Mouse (Mus musculus) large intestine, adult 2 months (tissue): ENCODE data around the gene Mcoln2. TPM values are rescaled to one million over a fixed set of nuclear protein-coding genes. Genes with fewer than 3 reads are reported as not detected.

Source experiments
- DNase-seq: peaks from one replicate; pipeline ENCODE4 v3.0.0-alpha.2; 2012; ENCODE audit warnings: low read depth, low spot score
- WGBS: fragments of 180-500 bp; shearing (Covaris S2); methylation state at CpG from one replicate; pipeline ENCODE4 v1.1.7; 2018; 5-methylcytosine and 5-hydroxymethylcytosine counted together
- polyA plus RNA-seq: library from polyadenylated mRNA; depleted of rRNA; stranded (reverse); fragments of >200 nt; gene quantifications from 2 replicates; pipeline ENCODE4 v1.2.3, GENCODE M21; 2012; rRNA removed

The Mcoln2 gene
- polyA plus RNA-seq, 1 experiment, result 9.2 TPM

- WGBS, result 81% methylated on average over 2 of the region's 2 CpGs
- DNase-seq, result no peak
These were observed 62.3 kb downstream of the Mcoln2 start for GRCm38 (mm10) chr3:146211964-146212363.

GRCm38 (mm10) chr3:146213336-146213735, 63.7 kb downstream of the Mcoln2 start:
- no peak for DNase-seq
- 32% methylated on average over 5 of the region's 5 CpGs for WGBS

- DNase-seq, result no peak
- WGBS, result 81% methylated on average over 3 of the region's 3 CpGs
These were observed 66.9 kb downstream of the Mcoln2 start for GRCm38 (mm10) chr3:146216561-146216960.

GRCm38 (mm10) chr3:146220776-146221486, 71.3 kb downstream of the Mcoln2 start, which contains the start of gene Lpar3:
Gene Lpar3 (plus strand): TSS chr3:146220963.
- no peak for DNase-seq
- 2% methylated on average over 73 of the region's 73 CpGs for WGBS

GRCm38 (mm10) chr3:146224271-146224670, 74.6 kb downstream of the Mcoln2 start:
- no peak for DNase-seq
- WGBS, result 33% methylated on average over 4 of the region's 4 CpGs

GRCm38 (mm10) chr3:146225061-146225761, 75.6 kb downstream of the Mcoln2 start:
- WGBS, result 71% methylated on average over 7 of the region's 7 CpGs
- DNase-seq, result no peak

GRCm38 (mm10) chr3:146227427-146227826, 77.8 kb downstream of the Mcoln2 start:
- DNase-seq, result no peak
- WGBS, result 60% methylated on average over 3 of the region's 3 CpGs

GRCm38 (mm10) chr3:146228559-146229310, 79.1 kb downstream of the Mcoln2 start:
- WGBS, result 80% methylated on average over 13 of the region's 13 CpGs
- DNase-seq, result no peak

- WGBS, result 43% methylated on average over 7 of the region's 7 CpGs
- no peak for DNase-seq
These were observed 83.1 kb downstream of the Mcoln2 start for GRCm38 (mm10) chr3:146232708-146233107.

- no peak for DNase-seq
- 36% methylated on average over 4 of the region's 4 CpGs for WGBS
These were observed 84.1 kb downstream of the Mcoln2 start for GRCm38 (mm10) chr3:146233741-146234140.

GRCm38 (mm10) chr3:146234530-146234929, 84.9 kb downstream of the Mcoln2 start:
- WGBS, result 45% methylated on average over 10 of the region's 10 CpGs

GRCm38 (mm10) chr3:146236280-146236679, 86.6 kb downstream of the Mcoln2 start:
- whole genome bisulfite sequencing, result 37% methylated on average over 8 of the region's 8 CpGs
- no peak for DNase-seq

More at GRCm38 (mm10) chr3:146234530-146234929, 84.9 kb downstream of the Mcoln2 start:
- no peak for DNase-seq

GRCm38 (mm10) chr3:146237676-146238075, 88.0 kb downstream of the Mcoln2 start:
- DNase-seq, result no peak
- WGBS, result 88% methylated on average over 5 of the region's 5 CpGs

GRCm38 (mm10) chr3:146244630-146245029, 95.0 kb downstream of the Mcoln2 start:
- 83% methylated on average over 1 of the region's 1 CpGs for WGBS
- no peak for DNase-seq

Other genes starting within 250 kb of the Mcoln2 start
- 22.0 and 24.2 TPM in 2 replicates for gene Bcl10, start 227.0 kb upstream of the Mcoln2 start, polyA plus RNA-seq
- gene 2410004B18Rik, start 211.8 kb upstream of the Mcoln2 start, polyA plus RNA-seq, result 10.9 and 14.2 TPM in 2 replicates
- 2.5 and 6.0 TPM in 2 replicates for gene Syde2, start 162.0 kb upstream of the Mcoln2 start, polyA plus RNA-seq
- gene Wdr63, start 41.7 kb upstream of the Mcoln2 start, polyA plus RNA-seq, result 0.15 TPM in 1 of 2 replicates, not detected in the other
- gene Mcoln3, start 32.4 kb upstream of the Mcoln2 start, polyA plus RNA-seq, result 0.06 and 0.27 TPM in 2 replicates
- gene Lpar3, start 71.1 kb downstream of the Mcoln2 start, polyA plus RNA-seq, result 1.5 and 4.3 TPM in 2 replicates